Mouse (Mus musculus) erythroblast, adult 5-6 weeks (primary cell): ENCODE data around the gene Vmn2r108. TPM values are rescaled to one million over a fixed set of nuclear protein-coding genes. Genes with fewer than 3 reads are reported as not detected.
"Not testable (repeated sequence)": the region's sequence is repeated elsewhere in the genome, so short reads cannot be mapped to it uniquely, and the experiment has no call there.

Source experiments
- ATAC-seq: replicated peaks from 2 replicates; pipeline ENCODE4 v1.8.0; 2016; ENCODE audit warnings: moderate number of reproducible peaks, mild to moderate bottlenecking, moderate TSS enrichment, inconsistent platforms; ENCODE audit not compliant: poor library complexity, low FRiP score, severe bottlenecking
- total RNA-seq, 2 experiments: library from RNA; stranded (forward) in 1 of 2; stranded (reverse) in 1 of 2; fragments of 150-400 nt in 1 of 2; fragments of 200-764, 138-1000 nt in 1 of 2; gene quantifications; 2 replicates each; pipeline versions ENCODE4 v1.2.3 to v1.2.4; 2015 to 2017; ENCODE audit warnings: low replicate concordance in 2 of 2

The Vmn2r108 gene
- not detected in 2 replicates for total RNA-seq (2015; ENCODE audit: low replicate concordance)
- not detected in 2 replicates for total RNA-seq (2017; ENCODE audit: low replicate concordance)

DNA sequence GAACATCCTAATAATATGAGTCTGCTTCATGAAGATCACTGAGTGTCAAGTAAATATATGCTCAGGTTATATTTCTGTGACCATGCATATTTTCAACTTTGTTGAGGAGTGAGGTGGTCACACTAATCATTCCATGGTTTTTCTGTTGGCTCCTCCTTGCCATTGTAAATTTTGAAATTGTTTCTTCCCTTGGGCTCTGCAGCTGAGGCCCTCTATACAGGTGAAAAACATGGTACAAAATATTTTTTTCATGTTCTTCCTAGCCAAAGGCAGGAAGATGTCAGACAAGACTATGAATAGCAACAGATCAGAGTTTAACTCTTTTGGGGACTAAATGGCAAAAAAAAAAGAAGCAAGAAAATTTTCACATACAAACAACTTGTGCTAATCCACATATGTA is at the start of gene Vmn2r108:
Vmn2r108 (minus strand) TSS at position 101 of the 400 bp plus-strand sequence.
- no peak for ATAC-seq

DNA sequence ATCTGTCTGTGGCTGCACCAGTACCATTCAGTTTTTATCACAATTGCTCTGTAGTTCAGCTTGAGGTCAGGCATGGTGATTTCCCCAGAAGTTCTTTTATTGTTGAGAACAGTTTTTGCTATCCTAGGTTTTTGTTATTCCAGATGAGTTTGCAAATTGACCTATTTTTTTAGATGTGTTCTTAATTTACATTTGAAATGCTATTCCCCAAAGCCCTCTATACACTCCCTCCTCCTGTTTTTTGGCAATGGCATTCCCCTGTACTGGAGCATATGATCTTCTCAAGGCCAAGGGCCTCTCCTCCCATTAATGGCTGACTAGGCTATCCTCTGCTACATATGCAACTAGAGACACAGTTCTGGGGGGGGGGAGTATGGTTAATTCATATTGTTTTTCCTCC is 27.1 kb upstream of the Vmn2r108 start:
- ATAC-seq: not testable (repeated sequence)

DNA sequence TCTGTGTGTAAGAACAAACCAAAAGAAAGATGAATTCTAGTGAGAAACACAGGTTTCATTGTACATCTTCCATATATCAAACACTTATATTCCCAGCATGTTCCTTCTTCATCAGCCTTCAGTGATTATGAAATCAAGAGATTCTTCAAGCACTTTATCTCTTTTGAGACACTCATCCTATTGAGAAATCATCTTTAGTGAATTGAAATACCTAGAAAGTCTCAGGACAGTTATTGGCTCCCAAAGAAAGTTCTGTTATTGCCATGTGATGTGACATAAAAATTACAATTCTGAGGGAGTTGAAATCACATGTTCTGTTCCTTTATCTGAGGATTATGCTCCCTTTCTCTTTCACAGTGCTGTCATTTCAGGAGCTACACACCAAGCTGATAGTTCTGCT is 16.7 kb upstream of the Vmn2r108 start, which contains the start of gene Vmn1r225:
Vmn1r225 (plus strand) TSS at position 301 of the 400 bp plus-strand sequence.
- no peak for ATAC-seq

DNA sequence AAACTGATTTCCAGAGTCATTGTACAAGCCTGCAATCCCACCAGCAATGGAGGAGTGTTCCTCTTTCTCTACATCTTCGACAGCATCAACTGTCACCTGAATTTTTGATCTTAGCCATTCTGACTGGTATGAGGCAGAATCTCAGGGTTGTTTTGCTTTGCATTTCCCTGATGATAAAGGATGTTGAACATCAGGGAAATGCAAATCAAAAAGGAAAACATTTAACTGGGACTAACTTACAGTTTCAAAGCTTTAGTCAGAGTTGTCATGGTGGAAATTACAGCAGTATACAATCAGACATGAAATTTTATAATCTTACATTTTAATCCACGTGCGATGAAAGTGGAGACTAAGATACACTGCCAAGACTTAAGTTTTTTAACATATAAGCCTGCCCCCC is 7.8 kb downstream of the Vmn2r108 start:
- ATAC-seq: no peak

DNA sequence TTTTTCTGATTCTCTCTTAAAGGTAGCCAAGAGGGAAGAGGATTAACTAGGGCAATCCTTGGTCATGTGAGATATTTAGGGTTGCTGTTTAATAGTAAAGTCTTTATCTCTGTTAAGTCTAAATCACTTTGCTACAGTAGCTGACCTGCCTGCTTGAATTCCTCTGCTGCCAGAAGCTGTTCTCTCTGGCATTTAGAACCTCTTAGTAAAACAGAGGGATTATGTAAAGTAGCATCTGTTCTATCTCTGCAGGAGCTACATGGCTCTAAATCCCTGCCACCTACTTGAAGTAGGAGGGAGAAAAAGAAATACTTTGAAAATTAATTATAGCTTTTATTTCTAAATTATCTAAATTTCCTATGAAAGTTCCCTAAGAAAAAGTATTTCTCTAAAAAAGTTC is 41.9 kb downstream of the Vmn2r108 start:
- no peak for ATAC-seq

DNA sequence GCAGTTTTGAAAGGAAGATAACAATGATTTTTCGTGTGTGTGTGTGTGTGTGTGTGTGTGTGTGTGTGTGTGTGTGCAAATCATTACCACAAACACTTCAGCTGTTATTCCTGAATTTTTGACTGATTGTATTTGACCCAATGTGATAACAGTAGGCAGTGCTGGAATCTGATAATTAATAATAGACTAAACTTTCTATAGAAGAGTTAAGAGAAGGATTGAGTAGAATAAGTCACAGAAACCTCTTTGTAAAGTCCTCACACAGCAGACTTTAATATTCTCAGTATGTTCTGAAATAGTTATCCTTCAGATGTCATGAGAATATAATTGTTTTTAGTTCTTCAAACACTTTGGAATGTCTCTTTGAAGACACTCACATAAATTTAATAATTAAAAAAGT is 67.3 kb downstream of the Vmn2r108 start, which contains the start of gene Vmn1r224:
Vmn1r224 (plus strand) TSS at position 301 of the 400 bp plus-strand sequence.
- ATAC-seq: no peak

Other genes with a start within 250 kb of the Vmn2r108 start
- not detected in 2 replicates for gene Vmn2r105, start 246.3 kb downstream of the Vmn2r108 start, total RNA-seq (2015; ENCODE audit: low replicate concordance)
- gene Vmn2r105, start 246.3 kb downstream of the Vmn2r108 start, total RNA-seq (2017; ENCODE audit: low replicate concordance): under 0.01 TPM in 1 of 2 replicates, not detected in the other
- gene Vmn2r106, start 195.8 kb downstream of the Vmn2r108 start, total RNA-seq (2015; ENCODE audit: low replicate concordance): not detected in 2 replicates
- 0.26 TPM in 1 of 2 replicates, not detected in the other for gene Vmn2r106, start 195.8 kb downstream of the Vmn2r108 start, total RNA-seq (2017; ENCODE audit: low replicate concordance)
- not detected in 2 replicates for gene Vmn2r107, start 136.1 kb downstream of the Vmn2r108 start, total RNA-seq (2015; ENCODE audit: low replicate concordance)
- 0.14 TPM in 1 of 2 replicates, not detected in the other for gene Vmn2r107, start 136.1 kb downstream of the Vmn2r108 start, total RNA-seq (2017; ENCODE audit: low replicate concordance)
- gene Vmn1r224, start 67.2 kb downstream of the Vmn2r108 start, total RNA-seq (2015; ENCODE audit: low replicate concordance): not detected in 2 replicates
- 0.14 TPM in 1 of 2 replicates, not detected in the other for gene Vmn1r224, start 67.2 kb downstream of the Vmn2r108 start, total RNA-seq (2017; ENCODE audit: low replicate concordance)
- not detected in 2 replicates for gene Vmn1r225, start 16.8 kb upstream of the Vmn2r108 start, total RNA-seq (2015; ENCODE audit: low replicate concordance)
- gene Vmn1r225, start 16.8 kb upstream of the Vmn2r108 start, total RNA-seq (2017; ENCODE audit: low replicate concordance): not detected in 2 replicates
- gene Vmn2r109, start 83.4 kb upstream of the Vmn2r108 start, total RNA-seq (2015; ENCODE audit: low replicate concordance): not detected in 2 replicates
- not detected in 2 replicates for gene Vmn2r109, start 83.4 kb upstream of the Vmn2r108 start, total RNA-seq (2017; ENCODE audit: low replicate concordance)
- gene Vmn2r110, start 115.1 kb upstream of the Vmn2r108 start, total RNA-seq (2015; ENCODE audit: low replicate concordance): not detected in 2 replicates
- gene Vmn2r110, start 115.1 kb upstream of the Vmn2r108 start, total RNA-seq (2017; ENCODE audit: low replicate concordance): not detected in 2 replicates
- not detected in 2 replicates for gene Fpr-rs3, start 143.5 kb upstream of the Vmn2r108 start, total RNA-seq (2015; ENCODE audit: low replicate concordance)
- gene Fpr-rs3, start 143.5 kb upstream of the Vmn2r108 start, total RNA-seq (2017; ENCODE audit: low replicate concordance): not detected in 2 replicates
- gene Vmn1r226, start 201.5 kb upstream of the Vmn2r108 start, total RNA-seq (2015; ENCODE audit: low replicate concordance): not detected in 2 replicates
- not detected in 2 replicates for gene Vmn1r226, start 201.5 kb upstream of the Vmn2r108 start, total RNA-seq (2017; ENCODE audit: low replicate concordance)
- not detected in 2 replicates for gene Vmn1r227, start 248.5 kb upstream of the Vmn2r108 start, total RNA-seq (2015; ENCODE audit: low replicate concordance)
- not detected in 2 replicates for gene Vmn1r227, start 248.5 kb upstream of the Vmn2r108 start, total RNA-seq (2017; ENCODE audit: low replicate concordance)